Mouse (Mus musculus) bone marrow, adult 2 months (tissue): ENCODE data around the gene Gm28051.

Experiments
- CTCF ChIP-seq: fragments of 200-500 bp; IDR thresholded peaks from 2 replicates; pipeline ENCODE4 v1.5.1; 2011; ENCODE audit warnings: low read length, control low read depth; ENCODE audit not compliant: control insufficient read depth, insufficient read depth
- POLR2A ChIP-seq: fragments of 200-500 bp; IDR thresholded peaks from 2 replicates; pipeline ENCODE4 v1.6.1; 2011; ENCODE audit warnings: low read depth, mild to moderate bottlenecking, control low read depth, low read length, borderline replicate concordance; ENCODE audit not compliant: control insufficient read depth

DNA sequence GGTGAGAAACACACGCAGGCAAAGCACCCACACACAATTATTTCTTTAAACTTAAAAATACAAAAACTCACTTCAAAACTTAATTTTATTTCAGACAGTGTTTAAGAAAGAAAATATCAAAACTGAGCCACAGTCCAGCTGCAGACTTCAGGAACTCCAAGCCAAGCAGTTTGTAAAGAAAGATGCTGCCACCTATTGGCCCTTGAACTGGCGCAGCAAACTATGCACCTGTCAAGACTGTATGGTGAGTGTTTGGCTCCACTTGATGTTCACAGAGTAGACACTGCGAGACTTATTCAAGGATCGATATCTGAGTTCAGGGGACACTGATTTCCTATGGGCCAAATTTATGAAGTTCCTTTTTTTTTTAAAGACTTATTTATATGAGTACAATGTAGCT, 11.4 kb upstream of the Gm28051 start:
- TF ChIP-seq CTCF (no peak), POLR2A (no peak)
